Mouse (Mus musculus) neural tube, embryonic 14.5 days (tissue): ENCODE data around the gene Polq. TPM values are rescaled to one million over a fixed set of nuclear protein-coding genes. Genes with fewer than 3 reads are reported as not detected.

Source experiments
- ATAC-seq: fragments of 200-750 bp; cut with Nextera tagmentation; 2 replicates; pipeline ENCODE4 v1.8.0; 2017; ENCODE audit warnings: low read depth, mild to moderate bottlenecking, moderate TSS enrichment, moderate library complexity
- H3K27ac ChIP-seq: fragments of 300-500 bp; sonication (generic); 2 replicates; pipeline ENCODE4 v1.5.1; 2014; ENCODE audit warnings: low read depth, mild to moderate bottlenecking, control low read depth, low read length, moderate library complexity, mixed read lengths
- H3K27me3 ChIP-seq: fragments of 300-500 bp; sonication (generic); 2 replicates; pipeline ENCODE4 v1.6.1; 2014; ENCODE audit warnings: low read length; ENCODE audit not compliant: control insufficient read depth, insufficient read depth
- H3K36me3 ChIP-seq: fragments of 300-500 bp; sonication (generic); 2 replicates; pipeline ENCODE4 v1.6.1; 2014; ENCODE audit warnings: low read length, mixed read lengths; ENCODE audit not compliant: control insufficient read depth, insufficient read depth
- H3K4me1 ChIP-seq: fragments of 300-500 bp; sonication (generic); 2 replicates; pipeline ENCODE4 v1.6.1; 2014; ENCODE audit warnings: low read length; ENCODE audit not compliant: control insufficient read depth, insufficient read depth
- H3K4me2 ChIP-seq: fragments of 300-500 bp; sonication (generic); 2 replicates; pipeline ENCODE4 v1.6.1; 2014; ENCODE audit warnings: mild to moderate bottlenecking, low read depth, low read length, control low read depth
- H3K4me3 ChIP-seq: fragments of 300-500 bp; sonication (generic); 2 replicates; pipeline ENCODE4 v1.5.1; 2014; ENCODE audit warnings: low read depth, low read length, control low read depth, mixed read lengths
- H3K9ac ChIP-seq: fragments of 300-500 bp; sonication (generic); replicated peaks from 2 replicates; pipeline ENCODE4 v1.6.1; 2014; ENCODE audit warnings: low read depth, mild to moderate bottlenecking, control low read depth, low read length, mixed read lengths
- H3K9me3 ChIP-seq: fragments of 300-500 bp; sonication (generic); 2 replicates; pipeline ENCODE4 v1.6.1; 2016; ENCODE audit warnings: low read length; ENCODE audit not compliant: control insufficient read depth
- WGBS: fragments of 180-500 bp; shearing (Covaris S2); extraction: QIAGEN DNeasy Blood & Tissue Kit; methylation state at CpG from one replicate; pipeline ENCODE4 v1.1.7; 2014; 5-methylcytosine and 5-hydroxymethylcytosine counted together
- polyA plus RNA-seq: library from polyadenylated mRNA; unstranded; fragments of >200 nt; fragmentation: Nextera tagmentation; extraction: Ambion mirVana; gene quantifications from 2 replicates; pipeline ENCODE4 v1.2.1, GENCODE M21; 2014

The Polq gene
- polyA plus RNA-seq, result 3.1 and 3.2 TPM in 2 replicates

DNA sequence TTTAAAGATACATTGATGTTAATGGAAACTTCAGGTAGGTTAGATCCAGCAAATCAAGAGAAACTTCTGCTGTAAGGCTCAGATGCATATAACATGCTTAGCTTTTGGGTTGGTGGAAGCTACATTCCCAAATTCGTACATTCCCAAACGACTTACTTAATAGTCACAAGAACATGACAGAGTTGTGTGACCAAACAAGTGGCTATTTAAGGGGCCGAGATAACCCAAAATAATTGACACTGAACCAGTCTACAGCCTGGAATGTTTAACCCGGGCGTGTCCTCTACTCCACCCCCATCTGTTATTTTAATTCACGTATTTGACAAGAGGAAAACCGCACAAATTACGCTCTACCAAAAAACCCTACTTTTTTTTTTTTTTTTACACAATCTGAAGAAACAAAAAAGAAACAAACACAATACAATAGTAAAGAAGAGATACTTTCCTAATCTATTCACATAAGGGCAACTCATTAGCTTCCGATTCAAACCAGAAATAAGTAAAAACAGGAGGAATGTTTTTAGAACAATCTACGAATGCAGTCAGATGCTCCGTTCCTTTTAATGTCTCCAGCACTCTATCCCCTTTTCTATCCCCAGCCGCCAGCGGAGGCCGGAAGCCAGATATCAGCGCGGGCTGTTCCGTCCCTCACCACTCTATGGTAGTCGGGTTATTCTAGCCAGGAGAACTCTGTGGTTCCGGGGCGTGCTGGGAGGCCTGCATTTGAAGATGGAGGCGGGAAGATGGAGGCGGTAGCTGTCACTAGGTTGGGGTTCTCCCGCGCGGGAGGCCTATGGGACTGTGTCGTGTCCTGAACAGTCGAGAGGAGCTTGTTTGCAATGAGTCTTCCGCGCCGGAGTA, at the start of gene Polq:
Polq (plus strand) TSS at position 726 of the 861 bp plus-strand sequence.
- H3K27ac ChIP-seq, result no peak within 1 kb of the TSS
- peak within 1 kb of the TSS; percentile 56 for H3K4me3 ChIP-seq
- 5% methylated on average over 30 of the region's 30 CpGs for WGBS
- no peaks in the 10 kb centered on the region for H3K36me3 ChIP-seq
- no peaks in the 10 kb centered on the region for H3K9me3 ChIP-seq
- H3K4me2 ChIP-seq, result peak within 1 kb of the TSS; percentile 85
- no peaks in the 10 kb centered on the region for H3K27me3 ChIP-seq
- peak; percentile 99 for ATAC-seq
- peak within 1 kb of the TSS; percentile 37 for H3K9ac ChIP-seq
- H3K4me1 ChIP-seq, result peaks cover 7% of the 10 kb centered on the region

GRCm38 (mm10) chr16:36963415-36963814, 48.2 kb upstream of the Polq start:
- 86% methylated on average over 4 of the region's 4 CpGs for WGBS
- no peak for ATAC-seq
- H3K4me1 ChIP-seq, result no peaks in the 10 kb centered on the region
- H3K36me3 ChIP-seq, result no peaks in the 10 kb centered on the region
- no peak overlapping the region for H3K27ac ChIP-seq
- no peak overlapping the region for H3K4me3 ChIP-seq
- no peaks in the 10 kb centered on the region for H3K9me3 ChIP-seq
- no peaks in the 10 kb centered on the region for H3K27me3 ChIP-seq
- no peak overlapping the region for H3K4me2 ChIP-seq
- no peak overlapping the region for H3K9ac ChIP-seq

GRCm38 (mm10) chr16:36979127-36979526, 32.5 kb upstream of the Polq start:
- WGBS, result 91% methylated on average over 2 of the region's 2 CpGs
- Histone ChIP-seq H3K27ac (no peak overlapping the region), H3K27me3 (no peaks in the 10 kb centered on the region), H3K4me1 (no peaks in the 10 kb centered on the region), H3K9me3 (no peaks in the 10 kb centered on the region), H3K4me3 (no peak overlapping the region), H3K36me3 (no peaks in the 10 kb centered on the region), H3K9ac (no peak overlapping the region), H3K4me2 (no peak overlapping the region)
- no peak for ATAC-seq

GRCm38 (mm10) chr16:36983796-36984195, 27.8 kb upstream of the Polq start:
- H3K9me3 ChIP-seq, result no peaks in the 10 kb centered on the region
- ATAC-seq, result no peak
- H3K27ac ChIP-seq, result no peak overlapping the region
- WGBS, result 83% methylated on average over 1 of the region's 1 CpGs
- no peaks in the 10 kb centered on the region for H3K36me3 ChIP-seq
- no peaks in the 10 kb centered on the region for H3K4me1 ChIP-seq
- H3K27me3 ChIP-seq, result no peaks in the 10 kb centered on the region
- no peak overlapping the region for H3K4me3 ChIP-seq
- no peak overlapping the region for H3K9ac ChIP-seq
- no peak overlapping the region for H3K4me2 ChIP-seq

GRCm38 (mm10) chr16:36985636-36986042, 25.9 kb upstream of the Polq start:
- no peak for ATAC-seq
- H3K4me1 ChIP-seq, result no peaks in the 10 kb centered on the region
- no peak overlapping the region for H3K4me2 ChIP-seq
- H3K4me3 ChIP-seq, result no peak overlapping the region
- H3K27me3 ChIP-seq, result no peaks in the 10 kb centered on the region
- 72% methylated on average over 5 of the region's 5 CpGs for WGBS
- no peak overlapping the region for H3K27ac ChIP-seq
- no peaks in the 10 kb centered on the region for H3K9me3 ChIP-seq
- H3K9ac ChIP-seq, result no peak overlapping the region
- H3K36me3 ChIP-seq, result no peaks in the 10 kb centered on the region

DNA sequence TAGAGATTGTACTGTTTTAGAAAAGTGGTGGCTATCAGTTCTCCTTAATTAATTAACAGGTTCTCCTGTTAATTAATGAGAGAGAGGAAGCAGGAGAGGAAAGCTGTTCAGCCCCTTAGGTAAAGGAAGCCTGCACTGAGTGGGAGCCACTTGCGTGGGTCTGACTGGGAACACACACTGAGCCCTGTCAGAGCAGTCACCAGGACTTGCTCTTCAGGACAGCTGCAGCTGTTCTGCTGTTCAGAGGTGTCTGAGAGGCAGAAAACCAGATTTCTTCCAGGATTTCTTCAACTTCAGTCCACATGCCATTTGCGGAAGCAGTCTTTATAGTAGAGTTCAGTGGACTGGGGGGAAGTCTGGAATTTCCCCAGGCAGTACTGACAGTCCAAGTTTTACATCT, 24.2 kb upstream of the Polq start:
- Histone ChIP-seq H3K9ac (no peak overlapping the region), H3K9me3 (no peaks in the 10 kb centered on the region), H3K36me3 (no peaks in the 10 kb centered on the region), H3K4me3 (no peak overlapping the region), H3K27me3 (no peaks in the 10 kb centered on the region), H3K4me2 (no peak overlapping the region), H3K27ac (no peak overlapping the region), H3K4me1 (no peaks in the 10 kb centered on the region)
- ATAC-seq, result no peak
- WGBS, result 86% methylated on average over 2 of the region's 2 CpGs

- Histone ChIP-seq H3K9ac (no peak overlapping the region), H3K27ac (no peak overlapping the region), H3K4me2 (no peak overlapping the region), H3K36me3 (no peaks in the 10 kb centered on the region), H3K4me3 (no peak overlapping the region), H3K9me3 (no peaks in the 10 kb centered on the region), H3K4me1 (no peaks in the 10 kb centered on the region), H3K27me3 (no peaks in the 10 kb centered on the region)
- no peak for ATAC-seq
Observed at GRCm38 (mm10) chr16:36988066-36988465, 23.5 kb upstream of the Polq start.

- H3K4me2 ChIP-seq, result no peak overlapping the region
- no peaks in the 10 kb centered on the region for H3K27me3 ChIP-seq
- H3K4me1 ChIP-seq, result no peaks in the 10 kb centered on the region
- H3K36me3 ChIP-seq, result no peaks in the 10 kb centered on the region
- H3K27ac ChIP-seq, result no peak overlapping the region
- no peak for ATAC-seq
- WGBS, result 75% methylated on average over 8 of the region's 8 CpGs
- H3K9me3 ChIP-seq, result no peaks in the 10 kb centered on the region
- H3K9ac ChIP-seq, result no peak overlapping the region
- no peak overlapping the region for H3K4me3 ChIP-seq
Observed at GRCm38 (mm10) chr16:36989493-36989892, 22.1 kb upstream of the Polq start.

DNA sequence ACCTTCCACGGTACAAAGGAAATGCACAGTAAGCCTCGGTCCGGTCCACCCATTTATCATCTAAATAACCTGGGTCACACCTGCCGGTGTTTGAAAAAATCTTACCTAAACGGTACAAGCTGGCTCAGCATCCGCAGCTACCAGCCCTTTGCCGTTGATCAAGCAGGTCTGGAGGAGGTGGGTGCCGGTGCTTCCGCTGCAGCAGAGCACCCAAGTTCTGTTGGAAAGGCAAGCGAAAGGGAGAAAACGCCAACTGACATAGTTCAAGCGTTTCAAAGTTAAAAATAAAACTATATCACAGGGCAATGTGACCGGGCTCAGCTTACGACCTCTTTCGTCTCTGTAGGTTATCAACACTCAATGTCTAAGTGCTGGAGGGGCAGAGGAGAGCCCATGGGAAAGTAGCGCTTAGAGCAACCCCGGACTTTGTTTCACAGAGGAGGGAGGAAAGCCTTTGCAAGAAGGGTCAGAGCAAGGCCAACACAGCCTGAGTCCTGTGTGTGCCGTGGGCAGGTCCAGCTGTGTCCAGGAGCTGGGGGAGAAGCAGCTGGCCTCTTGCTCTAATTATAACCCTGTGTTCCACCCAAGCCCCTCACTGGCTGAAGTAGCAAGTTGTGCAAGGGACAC, 21.5 kb upstream of the Polq start, which contains the start of gene Fbxo40:
Fbxo40 (minus strand) TSS at position 469 of the 627 bp plus-strand sequence.
- WGBS, result 82% methylated on average over 18 of the region's 18 CpGs

More for the DNA sequence above, 21.5 kb upstream of the Polq start, which contains the start of gene Fbxo40:
- Histone ChIP-seq H3K36me3 (no peaks in the 10 kb centered on the region), H3K27ac (no peak within 1 kb of the TSS), H3K4me3 (no peak within 1 kb of the TSS), H3K9ac (no peak within 1 kb of the TSS), H3K9me3 (no peaks in the 10 kb centered on the region), H3K27me3 (no peaks in the 10 kb centered on the region), H3K4me1 (no peaks in the 10 kb centered on the region), H3K4me2 (no peak within 1 kb of the TSS)
- no peak for ATAC-seq
